7 mouse cellular contexts compared by ENCODE assay signal in the genomic region with DNA sequence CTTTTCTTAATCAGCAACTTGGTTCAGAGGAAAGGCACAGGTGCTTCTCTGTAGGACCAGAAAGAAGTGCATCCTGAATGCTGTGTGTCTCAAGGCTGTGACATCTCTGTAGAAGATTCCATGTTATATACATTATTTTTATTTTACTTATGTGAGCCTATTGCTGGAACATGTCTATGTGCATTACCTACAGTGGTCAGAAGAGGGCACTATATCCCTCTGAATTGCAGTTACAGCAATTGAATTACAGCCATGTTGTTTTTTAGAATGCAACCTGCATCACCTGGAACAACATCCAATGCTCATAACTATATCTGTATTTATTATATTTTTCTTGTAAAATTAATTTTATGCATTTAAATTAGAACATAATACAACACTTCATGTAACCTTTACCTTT. TPM values are rescaled to one million over a fixed set of nuclear protein-coding genes. Genes with fewer than 3 reads are reported as not detected.
A peak's percentile ranks its signal among the peaks of the same experiment; 100 is the strongest.
DNase-seq lines count a peak whose midpoint lies in the region; ATAC-seq and TF ChIP-seq lines count a peak whose summit lies in the region.
"Not testable (repeated sequence)": the region's sequence is repeated elsewhere in the genome, so short reads cannot be mapped to it uniquely, and the experiment has no call there.

No protein-coding gene starts in this region.

- not testable (repeated sequence) for H3K4me2 ChIP-seq in limb, embryonic 11.5 days (ENCODE audit: low read depth, severe bottlenecking)

- H3K27me3 ChIP-seq in G1E (ENCODE audit: insufficient read depth, low read length); limb, embryonic 11.5 days (ENCODE audit: control insufficient read depth, insufficient read depth, low read length); splenic B cell, adult 2 months (ENCODE audit: control insufficient read depth, insufficient read depth, low read length, poor library complexity, severe bottlenecking): not testable (repeated sequence)

- not testable (repeated sequence) for DNase-seq in G1E (ENCODE audit: low spot score)
- peak; percentile 55 for DNase-seq in brain, embryonic 14.5 days (ENCODE audit: low read depth)
- peak; percentile 20 for DNase-seq in fibroblast of lung, adult 2 months (ENCODE audit: low read depth)
- peak; percentile 52 for DNase-seq in hindlimb bud, embryonic 11.5 days (ENCODE audit: extremely low spot score, low read depth, low spot score)
- peak; percentile 23 for DNase-seq in limb, embryonic 11.5 days (ENCODE audit: low spot score)
- peak; percentile 85 for DNase-seq in splenic B cell, adult 2 months (ENCODE audit: low read depth, low spot score)

- H3K9me3 ChIP-seq in G1E (replicated peaks); limb, embryonic 11.5 days (ENCODE audit: control insufficient read depth, low read length): not testable (repeated sequence)

- ATAC-seq in G1E (ENCODE audit: extremely low read depth, insufficient number of reproducible peaks, low FRiP score, poor library complexity, severe bottlenecking), result peak; percentile 34; the same call in 1 of the 2 replicates
- ATAC-seq in limb, embryonic 11.5 days (ENCODE audit: insufficient number of reproducible peaks, low FRiP score, low TSS enrichment, low read depth), result not testable (repeated sequence)
- 0 out of 2 replicates have a peak, but pooled peaks have one; percentile 41 for ATAC-seq in megakaryocyte-erythroid progenitor cell, adult 5-6 weeks (replicated peaks; ENCODE audit: low FRiP score, low TSS enrichment, poor library complexity, severe bottlenecking)

- TF ChIP-seq POLR2A in brain, embryonic 14.5 days (IDR thresholded peaks at IDR 0.05; ENCODE audit: borderline replicate concordance, extremely low read depth, insufficient read depth, insufficient read length, poor library complexity, severe bottlenecking), result not testable (repeated sequence)

- not testable (repeated sequence) for H3K9ac ChIP-seq in limb, embryonic 11.5 days (ENCODE audit: low read length)

- not testable (repeated sequence) for H3K4me1 ChIP-seq in G1E (ENCODE audit: insufficient read depth, low read depth, low read length); limb, embryonic 11.5 days (ENCODE audit: control insufficient read depth, insufficient read depth, low read length)

- not testable (repeated sequence) for H3K4me3 ChIP-seq in G1E (ENCODE audit: low read depth, low read length); limb, embryonic 11.5 days (ENCODE audit: low read depth, low read length)

- peak; percentile 40; the same call in 1 of the 2 replicates for TF ChIP-seq CTCF in G1E (IDR thresholded peaks at IDR 0.05; ENCODE audit: low read depth, low read length)
- peak; percentile 30; the same call in 1 of the 2 replicates for TF ChIP-seq CTCF in brain, embryonic 14.5 days (IDR thresholded peaks at IDR 0.05; ENCODE audit: borderline replicate concordance, extremely low read depth, insufficient read depth, insufficient read length)

- not testable (repeated sequence) for H3K36me3 ChIP-seq in G1E (replicated peaks); limb, embryonic 11.5 days (ENCODE audit: control insufficient read depth, insufficient read depth, low read length); splenic B cell, adult 2 months (ENCODE audit: control insufficient read depth, insufficient read depth, low read length, poor library complexity, severe bottlenecking)

- not testable (repeated sequence) for H3K27ac ChIP-seq in limb, embryonic 11.5 days (replicated peaks; ENCODE audit: low read depth, low read length)

RNA-seq across cellular contexts. Expression of a gene that starts 3.3 kb away (rescaled TPM):
- 19.2 and 31.2 TPM in 2 replicates for total RNA-seq in G1E (2014; fragmentation: Nextera tagmentation)
- 13.1 and 18.5 TPM in 2 replicates for total RNA-seq in G1E (2017)
- polyA plus RNA-seq in G1E (2012), result 0.70 and 1.1 TPM in 2 replicates
- 4.6 and 7.8 TPM in 2 replicates for polyA plus RNA-seq in brain, embryonic 14.5 days (2012; rRNA removed)
- 13.5 and 14.7 TPM in 2 replicates for polyA plus RNA-seq in limb, embryonic 11.5 days (2014; fragmentation: Nextera tagmentation; extraction: Ambion mirVana)
- 6.1 and 10.5 TPM in 2 replicates for total RNA-seq in megakaryocyte-erythroid progenitor cell, adult 5-6 weeks (2014; fragmentation: Nextera tagmentation)
- total RNA-seq in megakaryocyte-erythroid progenitor cell, adult 5-6 weeks (2017), result 7.5 and 8.5 TPM in 2 replicates
